Mouse (Mus musculus) heart, adult 2 months (tissue): ENCODE data around the gene Lipm.

Source experiments
- CTCF ChIP-seq: fragments of 200-600 bp; IDR thresholded peaks from 2 replicates; pipeline ENCODE4 v1.8.1; 2022; ENCODE audit warnings: antibody characterized with exemption, mild to moderate bottlenecking, moderate library complexity
- EP300 ChIP-seq: fragments of 200-500 bp; IDR thresholded peaks from 2 replicates; pipeline ENCODE4 v1.6.1; 2011; ENCODE audit warnings: low read depth, low read length, control low read depth; ENCODE audit not compliant: insufficient read depth
- POLR2A ChIP-seq: fragments of 200-500 bp; IDR thresholded peaks from 2 replicates; pipeline ENCODE4 v1.6.1; 2011; ENCODE audit warnings: mild to moderate bottlenecking, low read depth, low read length, control low read depth; ENCODE audit not compliant: insufficient read depth

- no peak for TF ChIP-seq CTCF
- no peak for TF ChIP-seq EP300
- no peak for TF ChIP-seq POLR2A
Measured at GRCm38 (mm10) chr19:34104841-34105240, 4.1 kb downstream of the Lipm start.
